Mouse (Mus musculus): ENCODE data around the gene Cdh15. TPM values are rescaled to one million over a fixed set of nuclear protein-coding genes. Genes with fewer than 3 reads are reported as not detected.
A peak's percentile ranks its signal among the peaks of the same experiment; 100 is the strongest.

Gene Cdh15
- polyA plus RNA-seq, 1 experiment from 2014 or later = 0.10 TPM

GRCm38 (mm10) chr8:122851692-122852545 is 4.2 kb downstream of the Cdh15 start:
- Histone ChIP-seq H3K9me3 (ENCODE audit: low read length) (no peaks in the 10 kb centered on the region), H3K27ac (ENCODE audit: low read length) (no peak overlapping the region), H3K27me3 (replicated peaks; ENCODE audit: insufficient read depth, low read length) (no peaks in the 10 kb centered on the region; the same call in 1 of the 2 replicates), H3K4me3 (ENCODE audit: low read depth, low read length) (no peak overlapping the region), H3K4me1 (ENCODE audit: insufficient read depth, low read depth, low read length) (no peaks in the 10 kb centered on the region), H3K4me2 (replicated peaks; ENCODE audit: low read depth, low read length) (no peak overlapping the region), H3K9ac (replicated peaks; ENCODE audit: low read depth) (no peak overlapping the region), H3K36me3 (ENCODE audit: insufficient read depth, low read length) (no peaks in the 10 kb centered on the region)
- TF ChIP-seq EP300 (IDR thresholded peaks at IDR 0.05) (no peak), CTCF (IDR thresholded peaks at IDR 0.05) (no peak)
- no peak for ATAC-seq
- WGBS = 69% methylated on average over 12 of the region's 12 CpGs
- DNase-seq (ENCODE audit: low spot score) = no peak

GRCm38 (mm10) chr8:122852546-122852905 is 4.8 kb downstream of the Cdh15 start:
- H3K9ac ChIP-seq (replicated peaks; ENCODE audit: low read depth) = no peak overlapping the region
- no peak overlapping the region for H3K4me3 ChIP-seq (ENCODE audit: low read depth, low read length)
- WGBS = 13% methylated on average over 1 of the region's 1 CpGs
- no peak overlapping the region for H3K27ac ChIP-seq (ENCODE audit: low read length)
- ATAC-seq = no peak
- no peak for TF ChIP-seq EP300 (IDR thresholded peaks at IDR 0.05)
- TF ChIP-seq CTCF (IDR thresholded peaks at IDR 0.05) = no peak
- no peak for DNase-seq (ENCODE audit: low spot score)
- H3K9me3 ChIP-seq (ENCODE audit: low read length) = no peaks in the 10 kb centered on the region
- H3K4me1 ChIP-seq (ENCODE audit: insufficient read depth, low read depth, low read length) = no peaks in the 10 kb centered on the region
- H3K4me2 ChIP-seq (replicated peaks; ENCODE audit: low read depth, low read length) = no peak overlapping the region
- no peaks in the 10 kb centered on the region; the same call in 1 of the 2 replicates for H3K27me3 ChIP-seq (replicated peaks; ENCODE audit: insufficient read depth, low read length)
- no peaks in the 10 kb centered on the region for H3K36me3 ChIP-seq (ENCODE audit: insufficient read depth, low read length)

GRCm38 (mm10) chr8:122853340-122853771 is 5.6 kb downstream of the Cdh15 start:
- Histone ChIP-seq H3K4me1 (ENCODE audit: insufficient read depth, low read depth, low read length) (no peaks in the 10 kb centered on the region), H3K9ac (replicated peaks; ENCODE audit: low read depth) (no peak overlapping the region), H3K4me2 (replicated peaks; ENCODE audit: low read depth, low read length) (no peak overlapping the region), H3K36me3 (ENCODE audit: insufficient read depth, low read length) (no peaks in the 10 kb centered on the region), H3K9me3 (ENCODE audit: low read length) (no peaks in the 10 kb centered on the region), H3K27me3 (replicated peaks; ENCODE audit: insufficient read depth, low read length) (no peaks in the 10 kb centered on the region; the same call in 1 of the 2 replicates), H3K4me3 (ENCODE audit: low read depth, low read length) (no peak overlapping the region), H3K27ac (ENCODE audit: low read length) (no peak overlapping the region)
- DNase-seq (ENCODE audit: low spot score) (no peak), ATAC-seq (peak; percentile 32)
- TF ChIP-seq CTCF (IDR thresholded peaks at IDR 0.05) = no peak
- no peak for TF ChIP-seq EP300 (IDR thresholded peaks at IDR 0.05)
- WGBS = 19% methylated on average over 11 of the region's 11 CpGs

GRCm38 (mm10) chr8:122854388-122854787 is 6.6 kb downstream of the Cdh15 start:
- DNase-seq (ENCODE audit: low spot score) (no peak), ATAC-seq (no peak)
- TF ChIP-seq CTCF (IDR thresholded peaks at IDR 0.05) (no peak), EP300 (IDR thresholded peaks at IDR 0.05) (no peak)
- H3K4me1 ChIP-seq (ENCODE audit: insufficient read depth, low read depth, low read length) = no peaks in the 10 kb centered on the region
- H3K4me2 ChIP-seq (replicated peaks; ENCODE audit: low read depth, low read length) = no peak overlapping the region
- H3K36me3 ChIP-seq (ENCODE audit: insufficient read depth, low read length) = no peaks in the 10 kb centered on the region
- H3K9me3 ChIP-seq (ENCODE audit: low read length) = no peaks in the 10 kb centered on the region
- 63% methylated on average over 7 of the region's 7 CpGs for WGBS
- H3K27me3 ChIP-seq (replicated peaks; ENCODE audit: insufficient read depth, low read length) = no peaks in the 10 kb centered on the region
- H3K9ac ChIP-seq (replicated peaks; ENCODE audit: low read depth) = no peak overlapping the region
- no peak overlapping the region for H3K27ac ChIP-seq (ENCODE audit: low read length)
- no peak overlapping the region for H3K4me3 ChIP-seq (ENCODE audit: low read depth, low read length)

- H3K9ac ChIP-seq (replicated peaks; ENCODE audit: low read depth) = no peak overlapping the region
Measured at GRCm38 (mm10) chr8:122855123-122855522, 7.4 kb downstream of the Cdh15 start.

GRCm38 (mm10) chr8:122856288-122856687 is 8.5 kb downstream of the Cdh15 start:
- DNase-seq (ENCODE audit: low spot score) (no peak), ATAC-seq (no peak)
- Histone ChIP-seq H3K4me2 (replicated peaks; ENCODE audit: low read depth, low read length) (no peak overlapping the region), H3K27me3 (replicated peaks; ENCODE audit: insufficient read depth, low read length) (no peaks in the 10 kb centered on the region), H3K4me3 (ENCODE audit: low read depth, low read length) (no peak overlapping the region), H3K4me1 (ENCODE audit: insufficient read depth, low read depth, low read length) (no peaks in the 10 kb centered on the region), H3K36me3 (ENCODE audit: insufficient read depth, low read length) (no peaks in the 10 kb centered on the region), H3K27ac (ENCODE audit: low read length) (no peak overlapping the region), H3K9ac (replicated peaks; ENCODE audit: low read depth) (no peak overlapping the region), H3K9me3 (ENCODE audit: low read length) (no peaks in the 10 kb centered on the region)
- WGBS = 73% methylated on average over 8 of the region's 8 CpGs
- TF ChIP-seq CTCF (IDR thresholded peaks at IDR 0.05) (no peak), EP300 (IDR thresholded peaks at IDR 0.05) (no peak)

More at GRCm38 (mm10) chr8:122855123-122855522, 7.4 kb downstream of the Cdh15 start:
- Histone ChIP-seq H3K4me1 (ENCODE audit: insufficient read depth, low read depth, low read length) (no peaks in the 10 kb centered on the region), H3K27me3 (replicated peaks; ENCODE audit: insufficient read depth, low read length) (no peaks in the 10 kb centered on the region), H3K4me3 (ENCODE audit: low read depth, low read length) (no peak overlapping the region), H3K36me3 (ENCODE audit: insufficient read depth, low read length) (no peaks in the 10 kb centered on the region), H3K4me2 (replicated peaks; ENCODE audit: low read depth, low read length) (no peak overlapping the region), H3K27ac (ENCODE audit: low read length) (no peak overlapping the region), H3K9me3 (ENCODE audit: low read length) (no peaks in the 10 kb centered on the region)
- no peak for ATAC-seq
- no peak for DNase-seq (ENCODE audit: low spot score)
- 74% methylated on average over 4 of the region's 4 CpGs for WGBS
- TF ChIP-seq CTCF (IDR thresholded peaks at IDR 0.05) = no peak
- no peak for TF ChIP-seq EP300 (IDR thresholded peaks at IDR 0.05)

All from lung, postnatal 0 days (tissue).